Mouse (Mus musculus) right cerebral cortex, adult 2 months (tissue): ENCODE measurements around the gene Strbp.

Experiments
- DNase-seq, 2 experiments: peaks; one replicate each; pipeline ENCODE4 v3.0.0; 2021 to 2022; ENCODE audit warnings: low spot score in 2 of 2

Strbp gene

DNA sequence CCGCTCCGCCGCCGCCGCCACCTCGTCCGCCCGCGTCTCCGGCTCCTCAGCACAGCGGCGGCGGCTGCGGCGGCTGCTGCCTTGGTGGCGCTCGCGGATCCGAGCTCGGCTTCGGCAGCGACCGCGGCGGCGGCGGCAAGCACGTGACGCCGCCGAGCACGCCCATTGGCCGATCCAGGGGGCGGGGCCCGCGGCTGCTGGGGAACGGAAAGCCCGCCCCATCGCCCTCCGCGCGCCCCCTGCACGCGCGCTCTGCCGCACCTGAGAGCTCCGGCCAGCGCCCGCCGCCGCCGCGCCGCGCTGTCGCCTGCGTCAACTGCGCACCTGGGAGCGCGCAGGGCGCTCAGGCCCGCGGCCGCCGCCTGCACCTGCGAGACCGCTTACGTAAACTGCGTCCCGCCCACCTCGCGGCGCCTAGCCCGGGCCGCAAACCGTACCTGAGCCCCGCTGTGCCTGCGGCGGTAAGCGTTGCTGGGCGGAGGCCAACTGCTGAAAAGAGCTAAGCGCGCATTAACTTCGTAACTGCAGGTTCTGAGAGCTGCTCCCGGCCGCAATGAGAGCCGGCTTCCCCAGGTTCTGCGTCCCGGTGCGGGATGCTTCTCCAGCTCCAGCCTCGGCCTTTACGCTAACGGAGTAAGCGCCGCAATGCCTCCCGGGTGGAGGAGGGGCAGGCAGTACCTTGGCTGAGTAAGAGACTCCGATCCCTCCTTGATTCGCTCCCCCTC lies at the start of gene Strbp:
Gene Strbp (minus strand): TSS at position 630 of the 725 bp plus-strand sequence.
- peak; percentile 88 to 93 for DNase-seq

DNA sequence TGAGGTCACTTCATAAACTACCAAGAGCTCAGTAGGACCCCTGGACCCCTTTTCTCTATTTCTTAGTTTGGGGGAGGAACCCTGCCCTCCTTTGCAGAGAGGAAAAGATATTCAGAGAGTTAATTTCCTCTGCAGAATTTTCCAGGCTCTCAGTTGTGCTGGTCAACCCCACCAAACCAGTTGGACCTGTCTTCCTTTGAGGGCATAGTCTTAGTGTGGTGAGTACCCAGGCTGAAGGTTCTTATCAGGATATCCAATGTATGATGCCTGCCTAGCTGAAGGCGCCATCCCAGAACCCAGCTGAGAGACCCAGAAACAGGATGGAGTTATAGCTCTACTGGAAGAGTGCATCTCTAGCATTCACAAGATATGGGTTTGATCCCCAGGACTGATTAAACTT lies 47.5 kb upstream of the Strbp start:
- no peak for DNase-seq

DNA sequence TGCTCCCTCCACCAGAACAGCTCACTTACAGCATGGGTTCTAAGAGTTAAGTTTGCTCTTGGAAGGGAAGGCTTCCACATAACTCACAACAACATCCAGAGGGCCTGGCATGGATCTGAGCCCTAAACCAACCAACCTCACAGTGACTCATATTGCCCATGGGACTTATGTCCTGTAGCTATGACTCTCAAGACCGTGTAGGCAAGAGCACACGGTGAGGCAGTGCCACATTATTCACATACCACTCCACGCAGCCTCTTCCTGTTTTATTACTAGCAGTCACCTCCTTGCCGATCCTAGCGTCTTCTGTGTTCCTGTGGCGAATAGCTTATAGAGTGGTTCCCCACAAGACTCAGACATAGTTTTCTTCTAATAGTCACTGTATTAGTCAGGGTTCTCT lies 45.7 kb upstream of the Strbp start:
- no peak for DNase-seq

DNA sequence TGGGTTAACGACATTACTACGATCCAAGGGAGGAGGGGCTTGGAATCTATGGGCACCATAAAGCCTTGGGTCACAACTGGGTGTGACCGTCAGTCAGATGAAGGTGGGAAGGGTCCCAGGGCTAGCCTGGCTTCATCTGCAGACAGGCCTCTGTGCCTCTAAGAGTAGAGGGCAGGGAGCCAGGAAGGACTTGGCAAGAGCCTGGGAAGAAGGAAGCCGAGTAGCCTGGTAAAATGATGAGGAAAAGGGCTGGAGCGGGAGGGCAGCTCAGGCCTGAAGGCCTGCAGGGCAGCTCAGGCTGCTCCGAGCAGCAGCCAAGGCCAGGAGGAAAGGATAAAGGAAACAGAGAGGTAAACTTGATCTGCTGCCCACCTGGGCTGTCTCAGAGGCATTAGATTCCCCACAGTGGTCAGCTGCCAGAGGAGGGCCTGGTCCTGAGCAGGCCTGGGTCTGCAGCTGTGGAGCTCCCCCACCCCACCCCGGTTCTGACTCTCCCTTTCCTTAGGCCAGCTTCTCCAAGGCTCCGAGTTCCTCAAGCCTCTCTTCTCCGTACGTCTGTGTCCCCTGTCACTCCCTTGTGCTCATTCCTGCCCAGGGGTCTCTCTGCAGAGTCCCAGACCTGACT lies 44.9 kb upstream of the Strbp start:
- no peak for DNase-seq

DNA sequence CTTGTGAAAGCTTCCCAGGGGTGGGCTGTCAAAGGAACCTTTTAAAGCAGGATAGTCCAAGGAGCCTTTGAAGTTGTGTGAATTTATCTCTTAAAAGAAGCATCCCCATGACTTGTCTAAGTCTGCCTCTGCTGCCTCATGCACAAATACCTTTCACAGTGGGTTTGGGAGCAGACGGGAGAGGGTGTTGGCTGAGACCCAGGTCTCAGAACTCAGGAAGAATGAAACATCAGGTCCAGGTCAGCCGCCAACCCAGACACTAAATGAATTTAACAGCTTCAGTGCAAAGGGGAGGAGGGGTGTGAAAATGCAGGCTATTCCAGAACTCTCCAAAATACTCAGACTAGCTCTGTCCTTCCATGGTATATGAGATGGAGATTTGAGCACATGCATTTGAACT lies 44.2 kb upstream of the Strbp start:
- DNase-seq = no peak

DNA sequence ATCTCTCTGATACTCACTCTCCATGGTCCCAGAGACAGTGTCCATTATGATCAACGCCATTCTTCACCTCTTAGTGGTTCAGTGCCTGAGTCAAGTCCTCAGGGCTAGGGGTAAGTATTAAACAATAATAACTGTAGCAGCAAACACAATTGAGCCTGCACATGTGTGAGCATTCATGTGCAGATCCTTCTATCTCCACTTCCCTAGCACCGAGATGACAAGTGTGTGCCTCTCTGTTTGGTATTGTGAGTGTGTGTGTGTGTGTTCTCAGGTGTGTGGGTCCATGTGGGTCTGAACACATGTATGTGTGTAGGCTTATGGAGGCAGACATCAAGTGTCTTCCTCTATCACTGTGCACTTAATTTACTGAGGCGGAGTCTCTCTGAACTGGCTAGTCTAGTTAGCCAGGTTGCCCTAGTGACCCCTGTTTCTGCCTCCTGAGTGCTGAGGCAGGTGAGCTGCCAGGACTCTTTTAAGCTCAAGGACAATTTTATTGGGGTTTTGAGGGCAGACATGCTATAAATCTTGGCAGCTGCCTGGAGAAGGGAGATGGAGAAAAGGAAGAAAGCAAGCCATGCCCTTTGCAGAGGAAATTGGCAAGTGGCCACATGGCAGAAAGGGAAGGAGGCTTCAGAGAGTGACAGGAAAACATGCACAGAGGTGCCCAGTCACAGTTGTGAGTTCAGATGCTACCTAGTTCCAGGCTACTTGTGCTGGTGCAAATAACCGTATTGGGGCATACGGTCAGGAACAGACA lies 42.8 kb upstream of the Strbp start:
- no peak for DNase-seq

DNA sequence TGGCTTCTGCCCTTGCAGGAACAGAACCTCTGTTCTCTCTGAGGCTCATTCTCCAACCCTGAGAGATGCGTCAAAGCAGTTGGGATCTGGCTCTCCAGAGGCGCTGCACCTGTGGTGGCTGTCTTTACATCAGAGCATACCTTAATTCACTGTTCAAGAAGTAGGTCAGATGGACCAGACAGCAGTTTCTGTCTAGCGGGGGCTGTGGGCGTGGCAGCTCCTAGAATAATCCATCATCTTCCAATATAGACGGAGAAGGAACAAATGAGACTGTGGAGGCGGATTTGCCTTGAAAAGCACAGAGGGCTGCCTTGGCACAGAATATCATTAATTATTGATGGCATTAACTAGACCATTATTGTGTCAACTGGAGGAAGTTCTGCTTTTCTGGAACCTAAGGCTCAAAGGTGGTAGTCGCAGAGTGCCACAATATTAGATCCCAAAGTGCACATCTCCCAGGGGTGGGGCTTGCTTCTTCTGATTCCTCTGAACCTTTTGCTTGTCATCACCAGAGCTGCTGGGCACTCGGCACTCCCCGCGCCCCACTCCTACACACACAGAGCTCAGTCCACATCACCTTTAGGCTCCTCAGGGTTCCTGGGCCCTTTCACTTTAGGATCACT lies 41.2 kb upstream of the Strbp start:
- DNase-seq = peak in 1 of 2 experiments; percentile 66

DNA sequence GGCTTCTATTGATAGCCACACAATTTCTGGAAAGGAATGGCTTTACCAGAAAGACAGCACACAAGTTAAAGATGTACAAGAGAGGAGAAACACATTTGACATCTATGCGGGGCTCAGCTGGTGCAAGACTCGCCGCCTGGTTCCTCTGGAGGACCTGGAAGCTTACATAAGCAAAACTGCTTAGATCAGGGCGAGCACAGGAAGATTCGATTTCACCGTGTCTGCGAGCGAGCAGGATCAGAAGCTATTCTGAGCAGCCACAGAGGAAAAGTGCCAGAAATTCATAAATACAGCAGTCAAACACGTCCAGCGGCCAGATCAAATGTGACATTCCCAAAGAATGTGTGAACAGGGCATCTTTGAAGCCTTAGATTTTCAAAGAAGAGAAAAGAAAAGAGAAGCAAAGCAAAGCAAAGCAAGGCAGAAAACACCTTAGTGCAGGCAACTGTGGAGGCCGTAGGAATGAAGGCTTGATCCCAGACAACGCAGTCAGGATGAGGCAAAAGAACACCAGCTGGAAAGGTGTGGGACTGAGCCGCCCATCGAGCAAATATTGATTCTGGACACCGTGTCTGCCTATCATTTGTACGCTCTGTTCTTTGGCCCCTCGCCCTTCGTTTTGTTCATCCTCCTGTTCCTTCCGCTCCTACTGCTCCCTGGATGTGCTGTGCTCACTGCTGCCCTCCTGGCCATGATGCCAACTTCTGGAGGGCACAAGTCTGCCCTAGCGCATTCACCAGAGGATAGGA lies 38.3 kb upstream of the Strbp start:
- DNase-seq = no peak

DNA sequence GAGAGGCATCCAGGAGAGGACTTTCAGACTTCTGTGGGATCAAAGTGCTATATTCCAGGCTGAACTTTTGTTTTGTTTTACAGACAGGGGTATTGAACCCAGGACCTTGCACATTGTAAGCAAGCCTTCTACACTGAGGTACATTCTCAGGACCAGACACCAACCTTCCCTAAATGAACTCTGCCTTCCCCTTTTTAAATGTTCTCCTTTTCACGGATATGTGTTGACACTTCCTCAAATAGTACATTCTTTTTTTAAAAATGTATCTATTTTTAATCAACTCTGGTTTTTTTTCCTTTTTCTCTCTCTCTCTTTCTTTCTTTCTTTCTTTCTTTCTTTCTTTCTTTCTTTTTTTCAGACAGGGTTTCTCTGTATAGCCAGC lies 32.1 kb upstream of the Strbp start:
- DNase-seq = no peak

DNA sequence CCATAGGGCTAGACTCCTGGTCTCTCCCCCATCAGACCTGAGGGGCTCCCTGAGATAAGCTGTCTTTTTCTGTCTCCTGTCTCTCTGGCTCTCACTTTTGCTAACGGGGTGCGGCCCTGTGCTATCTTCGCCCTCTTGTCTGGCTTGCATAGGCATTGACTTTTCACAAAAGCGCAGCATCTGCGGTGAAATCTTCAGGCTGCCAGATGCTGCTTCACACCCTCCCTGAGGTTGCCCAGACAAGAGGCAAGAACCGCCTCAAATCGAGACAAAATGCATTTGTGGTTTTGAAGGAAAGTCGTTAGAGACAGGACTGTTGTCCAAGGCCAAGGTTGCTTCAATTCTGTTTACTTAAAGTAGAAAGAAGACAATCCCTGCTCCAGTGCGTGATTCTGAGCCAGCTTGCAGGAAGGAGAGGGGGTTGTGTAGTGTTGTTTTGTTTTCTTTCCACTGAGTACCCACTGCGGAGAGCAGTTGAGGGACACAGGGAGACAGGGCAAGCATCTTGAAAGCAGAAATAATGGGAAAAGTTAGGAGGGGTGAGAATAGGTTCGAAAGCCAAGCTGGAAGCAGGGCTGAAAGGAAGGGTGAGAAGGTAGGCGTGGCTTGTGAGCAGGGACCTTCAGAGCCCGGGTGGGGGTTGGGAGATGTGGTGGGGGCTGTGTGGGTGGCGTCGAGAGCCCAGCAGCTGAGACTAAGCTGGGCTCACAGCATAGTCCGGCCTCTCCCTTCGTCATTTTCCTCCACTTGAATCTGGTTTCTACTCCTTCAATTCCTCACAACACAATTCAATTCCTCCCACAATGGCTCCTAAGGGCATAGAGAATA lies 31.5 kb upstream of the Strbp start:
- DNase-seq = peak in 1 of 2 experiments; percentile 38

DNA sequence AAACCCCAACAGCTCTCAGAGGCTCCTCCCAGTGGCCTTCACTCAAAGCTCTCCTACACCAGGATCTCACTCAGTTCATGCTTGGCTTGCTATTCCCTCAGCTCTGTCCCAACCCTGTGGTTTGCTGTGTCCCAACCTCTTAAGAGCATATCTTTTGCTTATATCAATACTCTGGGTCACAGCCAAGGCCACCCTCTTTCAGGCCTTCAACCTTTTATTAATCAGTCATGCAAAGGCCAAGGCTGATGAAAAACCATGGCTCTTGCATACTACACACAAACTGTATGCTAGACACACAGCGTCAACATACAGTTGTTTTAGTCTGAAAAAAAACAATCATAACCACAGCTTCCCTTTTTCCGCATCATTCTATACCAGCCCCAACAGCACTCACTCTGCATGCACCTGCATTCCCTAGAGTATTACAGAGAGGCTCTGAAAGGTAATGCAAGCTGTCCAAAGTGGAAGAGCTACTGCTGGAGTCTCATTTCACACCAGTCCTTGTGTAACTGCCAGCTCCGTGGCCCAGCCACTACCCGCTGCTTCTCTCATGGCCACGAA lies 27.7 kb upstream of the Strbp start:
- no peak for DNase-seq

DNA sequence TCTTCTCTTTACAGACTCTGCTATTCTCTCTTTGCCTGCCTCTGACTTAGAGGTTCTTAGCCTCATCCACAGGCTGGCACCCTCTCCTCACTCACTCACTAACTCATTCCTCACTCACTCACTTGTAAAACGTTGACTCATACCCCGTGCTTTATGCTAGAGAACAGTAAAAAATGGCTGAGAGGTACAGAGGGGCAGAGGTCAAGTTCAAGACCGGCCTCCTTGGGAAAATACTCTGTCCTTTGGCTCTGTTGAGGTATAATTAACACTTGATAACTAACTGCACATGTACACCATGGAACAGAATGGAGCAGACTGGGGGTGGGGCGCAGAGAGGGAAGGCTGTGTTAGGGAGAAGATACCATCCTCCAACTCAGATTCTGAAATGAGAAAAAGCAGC lies 20.6 kb upstream of the Strbp start:
- DNase-seq = no peak

DNA sequence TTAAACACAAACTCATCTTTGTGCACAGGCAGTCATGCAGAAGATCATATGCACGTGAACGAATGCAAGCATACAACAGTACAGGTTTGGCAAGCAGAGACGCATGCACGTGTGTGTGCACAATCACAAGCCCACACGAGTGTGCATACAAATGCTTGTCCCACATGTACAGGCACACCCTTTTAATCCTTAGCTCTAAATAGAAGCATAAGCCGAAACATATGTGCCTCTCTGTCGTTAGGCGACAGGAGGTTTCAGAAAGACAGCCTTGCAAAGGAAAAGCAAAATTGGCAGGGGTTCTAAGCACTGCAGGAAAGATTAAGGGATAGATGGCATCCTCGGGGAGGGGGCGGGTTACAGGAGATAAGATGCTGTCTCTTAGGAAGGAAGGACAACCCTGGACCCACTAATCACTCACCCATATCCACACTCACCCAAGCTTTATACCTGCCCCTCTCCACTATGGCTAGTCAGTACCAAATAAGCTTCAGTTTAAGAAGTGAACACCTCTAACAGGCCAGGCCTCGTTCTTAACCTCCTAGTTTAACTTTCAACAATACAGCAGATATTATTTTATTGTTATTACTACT lies 19.9 kb upstream of the Strbp start:
- DNase-seq = peak in 1 of 2 experiments; percentile 33

DNA sequence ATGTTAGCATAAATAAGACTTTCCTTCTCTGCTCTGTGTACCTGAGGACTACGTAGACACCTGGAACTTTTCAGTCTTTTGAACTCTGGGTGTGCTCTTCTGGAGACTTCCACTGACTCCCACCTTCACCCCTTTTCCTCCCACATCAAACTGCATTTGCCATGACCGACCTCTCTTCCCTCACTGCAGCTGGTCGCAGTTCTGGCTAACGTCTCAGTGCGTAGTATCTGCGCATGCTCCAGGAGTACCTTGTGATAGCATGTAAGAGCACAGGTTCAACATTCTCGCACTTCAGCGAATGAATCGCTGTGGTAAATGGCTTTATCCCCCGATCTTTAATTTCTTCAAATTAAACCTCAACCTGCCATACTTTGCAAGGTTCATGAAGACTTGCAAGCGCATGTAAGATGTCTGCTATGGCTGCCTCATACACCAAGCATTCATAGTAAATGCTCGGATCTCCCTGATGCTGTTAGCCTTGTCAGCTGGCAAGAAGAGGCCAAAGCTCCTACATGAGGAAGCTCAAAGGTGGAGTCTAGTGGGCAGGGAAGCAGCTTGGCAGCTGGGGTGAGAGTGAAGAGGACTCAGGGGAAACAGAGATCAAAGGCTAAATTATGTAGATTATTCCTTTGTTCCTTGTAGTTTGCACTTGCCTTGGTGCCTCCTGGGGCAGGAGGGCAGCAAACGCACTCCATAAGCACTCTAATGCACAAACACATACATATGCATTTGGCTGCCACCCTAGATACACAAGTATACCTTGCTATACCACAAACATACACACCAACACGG lies 19.2 kb upstream of the Strbp start:
- DNase-seq = no peak

DNA sequence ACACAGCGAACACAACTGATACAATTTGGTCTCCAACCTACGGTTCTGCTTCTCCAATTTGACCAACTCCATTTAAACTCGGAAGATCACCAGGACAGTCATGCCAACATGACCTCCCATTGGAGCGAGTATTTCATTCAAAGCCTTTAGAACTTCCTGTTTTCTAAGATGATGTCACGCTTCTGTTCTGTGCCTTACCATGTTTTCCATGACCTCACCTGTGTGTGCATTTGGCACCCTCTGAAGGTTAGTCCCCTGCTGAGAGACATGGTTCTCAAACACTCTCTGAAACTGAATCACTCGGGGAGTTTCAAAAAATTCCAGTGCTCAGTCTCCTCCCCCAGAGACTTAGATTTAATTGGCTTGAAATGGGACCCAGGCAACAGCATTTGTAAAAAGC lies 12.6 kb upstream of the Strbp start:
- DNase-seq = no peak

DNA sequence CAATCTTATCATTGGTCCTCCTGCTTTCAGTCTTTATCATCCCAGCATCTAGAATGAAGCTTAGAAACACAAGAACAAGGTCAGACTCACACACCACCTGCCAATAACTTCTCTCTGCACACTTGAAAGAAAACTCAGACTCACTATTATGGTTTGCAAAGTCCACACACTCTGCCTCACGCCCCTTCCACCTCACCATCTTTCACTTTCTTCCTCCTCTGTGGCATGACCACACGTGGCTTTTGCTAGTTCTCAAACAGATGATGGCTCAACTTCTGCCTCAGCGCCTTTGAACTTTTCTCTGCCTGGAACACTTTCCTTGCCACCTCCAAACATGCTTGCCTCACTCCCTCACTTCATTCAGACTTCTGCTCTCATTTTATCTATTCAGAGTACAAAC lies 11.7 kb upstream of the Strbp start:
- no peak for DNase-seq

DNA sequence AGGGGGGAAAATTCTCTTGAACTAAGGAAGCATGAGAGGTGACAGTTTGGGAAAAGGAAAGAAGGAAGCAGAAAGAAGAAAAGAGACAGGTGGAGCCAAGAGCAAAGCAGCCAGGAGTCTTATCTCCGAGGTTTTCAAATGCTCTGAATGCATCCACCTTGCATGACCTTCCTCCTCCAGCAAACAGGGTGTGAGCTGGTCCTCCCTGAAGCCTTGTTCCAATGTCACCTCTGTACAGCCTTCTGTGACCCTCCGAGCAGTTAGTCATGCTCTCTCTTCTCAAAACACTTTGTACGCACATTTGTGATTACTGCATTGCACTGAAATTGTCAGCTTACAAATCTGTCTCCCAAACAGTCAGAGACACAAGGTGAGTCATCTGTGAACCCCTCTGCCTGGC lies 9.4 kb upstream of the Strbp start:
- no peak for DNase-seq

DNA sequence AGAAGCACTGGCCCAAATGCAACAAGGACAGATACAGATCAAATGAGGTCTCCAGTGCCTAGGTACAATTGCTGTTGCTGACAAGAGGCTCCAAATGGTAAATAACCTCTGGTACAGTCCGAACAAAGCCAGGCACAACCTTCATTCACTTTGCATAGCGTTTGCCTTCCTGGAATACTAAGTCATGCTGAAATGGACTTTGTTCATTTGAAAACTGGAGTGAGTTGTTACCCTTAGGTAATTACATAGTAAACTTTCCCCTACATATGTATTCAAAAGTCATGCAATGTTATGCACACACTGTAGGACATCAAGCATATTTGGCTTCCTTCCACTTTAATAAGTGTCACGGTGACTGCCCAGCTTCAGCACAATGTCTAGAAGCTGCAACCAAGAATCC lies 5.2 kb upstream of the Strbp start:
- DNase-seq = no peak

DNA sequence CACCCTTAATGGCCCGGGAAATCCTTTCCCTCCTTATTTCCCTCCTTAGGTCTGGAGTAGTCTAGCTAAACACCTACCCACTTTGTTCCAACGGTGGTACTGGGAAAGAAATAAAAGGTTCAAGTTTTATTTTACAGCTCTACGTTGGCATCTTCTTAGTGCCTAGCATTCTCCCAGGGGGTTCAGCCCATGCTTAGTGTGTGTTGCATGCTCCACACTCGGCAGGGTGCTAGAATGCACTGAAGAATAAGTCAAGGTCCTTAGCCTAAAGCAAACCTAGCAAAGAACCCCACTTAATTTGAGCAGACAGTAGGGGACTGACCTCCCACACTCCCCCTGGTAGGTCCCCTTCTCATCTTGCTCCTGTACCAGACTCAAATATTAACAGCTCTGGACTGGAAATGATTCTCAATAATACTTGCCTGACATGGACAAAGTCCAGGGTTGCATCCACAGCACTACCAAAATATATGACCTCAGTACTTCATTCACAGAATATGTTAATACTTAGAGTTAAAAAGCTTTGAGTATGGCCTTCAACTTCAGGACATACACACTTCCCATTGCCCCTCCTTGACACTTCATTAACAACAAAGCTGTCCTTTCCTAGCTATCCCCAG lies 592 bp upstream of the Strbp start:
- no peak for DNase-seq
